10 mouse cellular contexts compared by ENCODE assay signal in the genomic region with DNA sequence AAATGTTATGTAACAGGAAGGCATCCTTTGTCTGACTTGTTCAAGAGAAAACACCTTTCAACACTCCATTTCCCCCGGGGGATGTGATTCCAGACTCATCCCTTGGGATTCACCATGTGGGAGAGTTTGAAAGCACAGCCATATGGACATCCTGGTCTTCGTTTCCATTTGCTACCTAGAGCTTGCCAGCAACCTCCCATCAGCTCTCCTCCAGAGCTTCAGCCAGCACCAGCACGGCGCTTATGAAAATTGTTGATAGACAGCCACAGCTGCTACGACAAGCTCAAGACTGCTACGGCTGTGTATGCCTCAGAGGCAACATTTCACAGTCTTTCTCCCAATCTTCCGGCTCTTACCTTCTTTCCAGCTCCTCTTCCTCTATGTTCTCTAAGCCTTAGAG.
DNase-seq lines count a peak whose midpoint lies in the region; ATAC-seq and TF ChIP-seq lines count a peak whose summit lies in the region.
"Had no signal": no experiment of that assay in that cellular context is flagged by ENCODE, and none has a peak within 500 bp of the region (broad histone marks: within the 10 kb centered on the region; RNA-seq: fewer than 3 reads in every experiment).

No protein-coding gene starts in this region.

- DNase-seq in forebrain, postnatal 0 days: peak; percentile 68
- DNase-seq in limb, embryonic 14.5 days (ENCODE audit: low spot score): peak; percentile 9
- DNase-seq in limb, embryonic 10.5 days (ENCODE audit: low spot score): no peak
- peak; percentile 28 to 61 for DNase-seq in layer of hippocampus, adult 18-20 months (ENCODE audit: low spot score in 2 of 2)
- peak; percentile 73 for DNase-seq in telencephalon, adult 2 months (ENCODE audit: low read depth, low spot score)
- DNase-seq in embryo, embryonic 10.5 days (ENCODE audit: low spot score): no peak
- no peak for DNase-seq in liver

- no peak for TF ChIP-seq POLR2A in limb, embryonic 14.5 days (IDR thresholded peaks at IDR 0.05; ENCODE audit: borderline replicate concordance, extremely low read depth, insufficient read depth, insufficient read length)

- H3K36me3 ChIP-seq in forebrain, postnatal 0 days (ENCODE audit: insufficient read depth): no peaks in the 10 kb centered on the region
- H3K36me3 ChIP-seq in forebrain, embryonic 13.5 days (ENCODE audit: poor library complexity, severe bottlenecking): no peaks in the 10 kb centered on the region
- no peaks in the 10 kb centered on the region for H3K36me3 ChIP-seq in limb, embryonic 14.5 days (ENCODE audit: control insufficient read depth, insufficient read depth, low read length)
- no peaks in the 10 kb centered on the region for H3K36me3 ChIP-seq in limb, embryonic 10.5 days
- H3K36me3 ChIP-seq: embryonic facial prominence, embryonic 12.5 days had no signal

- peak; percentile 65 for ATAC-seq in forebrain, postnatal 0 days
- ATAC-seq in forebrain, embryonic 13.5 days: no peak; the same call in 1 of the 2 replicates
- ATAC-seq in limb, embryonic 14.5 days (ENCODE audit: low FRiP score, low read depth): no peak

- no peak overlapping the region for H3K27ac ChIP-seq in forebrain, postnatal 0 days (ENCODE audit: low read depth, low read length)
- no peak overlapping the region for H3K27ac ChIP-seq in forebrain, embryonic 13.5 days
- no peak overlapping the region for H3K27ac ChIP-seq in limb, embryonic 14.5 days (replicated peaks; ENCODE audit: low read depth, low read length)
- no peak overlapping the region for H3K27ac ChIP-seq in limb, embryonic 10.5 days
- H3K27ac ChIP-seq: embryonic facial prominence, embryonic 12.5 days; heart, adult 2 months had no signal

- no peak overlapping the region for H3K4me3 ChIP-seq in forebrain, postnatal 0 days (ENCODE audit: low read depth, low read length)
- no peak overlapping the region for H3K4me3 ChIP-seq in forebrain, embryonic 13.5 days
- no peak overlapping the region for H3K4me3 ChIP-seq in limb, embryonic 14.5 days (replicated peaks; ENCODE audit: low read length)
- no peak overlapping the region for H3K4me3 ChIP-seq in limb, embryonic 10.5 days
- H3K4me3 ChIP-seq: embryonic facial prominence, embryonic 12.5 days; heart, adult 2 months had no signal

- peaks cover 8% of the 10 kb centered on the region for H3K27me3 ChIP-seq in forebrain, postnatal 0 days (ENCODE audit: insufficient read depth, low read length)
- H3K27me3 ChIP-seq in forebrain, embryonic 13.5 days: peaks cover 20% of the 10 kb centered on the region; the same call in 1 of the 2 replicates
- no peaks in the 10 kb centered on the region for H3K27me3 ChIP-seq in limb, embryonic 14.5 days (ENCODE audit: control insufficient read depth, insufficient read depth, low read length)
- H3K27me3 ChIP-seq in limb, embryonic 10.5 days (ENCODE audit: low read depth, poor library complexity, severe bottlenecking): no peaks in the 10 kb centered on the region; the same call in 1 of the 2 replicates
- H3K27me3 ChIP-seq: embryonic facial prominence, embryonic 12.5 days had no signal

- WGBS in forebrain, postnatal 0 days: 42% methylated on average over 7 of the region's 7 CpGs
- WGBS in forebrain, embryonic 13.5 days: 67% methylated on average over 7 of the region's 7 CpGs
- WGBS in limb, embryonic 14.5 days: 80% methylated on average over 7 of the region's 7 CpGs
- WGBS in limb, embryonic 10.5 days: 87% methylated on average over 7 of the region's 7 CpGs

- H3K9ac ChIP-seq in forebrain, postnatal 0 days: no peak overlapping the region
- H3K9ac ChIP-seq in forebrain, embryonic 13.5 days: no peak overlapping the region
- H3K9ac ChIP-seq in limb, embryonic 14.5 days (ENCODE audit: low read depth, low read length, severe bottlenecking): no peak overlapping the region
- H3K9ac ChIP-seq: embryonic facial prominence, embryonic 12.5 days had no signal

- peaks cover 3% of the 10 kb centered on the region for H3K4me1 ChIP-seq in forebrain, postnatal 0 days (ENCODE audit: insufficient read depth)
- H3K4me1 ChIP-seq in forebrain, embryonic 13.5 days: 0 out of 2 replicates have a peak, but pooled peaks cover 3% of the 10 kb centered on the region
- H3K4me1 ChIP-seq in limb, embryonic 14.5 days (ENCODE audit: control insufficient read depth, insufficient read depth, low read length): no peaks in the 10 kb centered on the region
- H3K4me1 ChIP-seq in limb, embryonic 10.5 days: peaks cover 7% of the 10 kb centered on the region; the same call in 1 of the 2 replicates

- H3K9me3 ChIP-seq in forebrain, postnatal 0 days (ENCODE audit: low read length): no peaks in the 10 kb centered on the region
- no peaks in the 10 kb centered on the region for H3K9me3 ChIP-seq in forebrain, embryonic 13.5 days (replicated peaks)
- H3K9me3 ChIP-seq in limb, embryonic 14.5 days (ENCODE audit: control insufficient read depth, low read length): no peaks in the 10 kb centered on the region
- no peaks in the 10 kb centered on the region for H3K9me3 ChIP-seq in limb, embryonic 10.5 days (replicated peaks)
- H3K9me3 ChIP-seq: embryonic facial prominence, embryonic 12.5 days had no signal

- H3K4me2 ChIP-seq in forebrain, postnatal 0 days (ENCODE audit: low read depth): no peak overlapping the region
- no peak overlapping the region for H3K4me2 ChIP-seq in forebrain, embryonic 13.5 days
- no peak overlapping the region for H3K4me2 ChIP-seq in limb, embryonic 14.5 days (replicated peaks; ENCODE audit: low read depth, low read length, severe bottlenecking)
- H3K4me2 ChIP-seq: embryonic facial prominence, embryonic 12.5 days had no signal

- no peak for TF ChIP-seq CTCF in forebrain, postnatal 0 days (IDR thresholded peaks at IDR 0.05; ENCODE audit: low read depth)

Comparison
In these comparisons a context has a peak if more than half of its experiments do, and no peak if none do; other contexts are left out.
1. DNase-seq: peak in forebrain, postnatal 0 days (single experiment), limb, embryonic 14.5 days (single experiment), layer of hippocampus, adult 18-20 months (2 of 2) and telencephalon, adult 2 months (single experiment); none in limb, embryonic 10.5 days (single experiment), embryo, embryonic 10.5 days (single experiment) and liver (single experiment).